Mouse (Mus musculus): ENCODE data around the gene Itpr2. TPM values are rescaled to one million over a fixed set of nuclear protein-coding genes. Genes with fewer than 3 reads are reported as not detected.
A peak's percentile ranks its signal among the peaks of the same experiment; 100 is the strongest.

Itpr2 gene
- polyA plus RNA-seq, 1 experiment: 3.6 TPM

GRCm38 (mm10) chr6:146434217-146434616, 67.8 kb downstream of the Itpr2 start:
- no peaks in the 10 kb centered on the region for H3K27me3 ChIP-seq (ENCODE audit: control insufficient read depth, insufficient read depth, low read length, poor library complexity, severe bottlenecking)
- TF ChIP-seq EP300 (IDR thresholded peaks at IDR 0.05; ENCODE audit: insufficient read depth, low read depth, low read length) (no peak), POLR2A (IDR thresholded peaks at IDR 0.05; ENCODE audit: insufficient read depth, low read length) (no peak), CTCF (IDR thresholded peaks at IDR 0.05; ENCODE audit: low read depth, low read length) (no peak)

GRCm38 (mm10) chr6:146432218-146432865, 69.7 kb downstream of the Itpr2 start:
- Histone ChIP-seq H3K36me3 (ENCODE audit: control insufficient read depth, insufficient read depth, low read length, poor library complexity, severe bottlenecking) (no peaks in the 10 kb centered on the region), H3K9ac (ENCODE audit: low read depth, poor library complexity, severe bottlenecking) (no peak overlapping the region), H3K27me3 (ENCODE audit: control insufficient read depth, insufficient read depth, low read length, poor library complexity, severe bottlenecking) (no peaks in the 10 kb centered on the region), H3K4me1 (ENCODE audit: control insufficient read depth, insufficient read depth, low read length) (no peaks in the 10 kb centered on the region), H3K4me3 (ENCODE audit: low read depth, low read length) (no peak overlapping the region), H3K27ac (ENCODE audit: insufficient read depth, low read length) (no peak overlapping the region), H3K9me3 (replicated peaks; ENCODE audit: control insufficient read depth, insufficient read depth, low read length, poor library complexity, severe bottlenecking) (no peaks in the 10 kb centered on the region)
- no peak for TF ChIP-seq POLR2A (IDR thresholded peaks at IDR 0.05; ENCODE audit: insufficient read depth, low read length)

More at GRCm38 (mm10) chr6:146434217-146434616, 67.8 kb downstream of the Itpr2 start:
- Histone ChIP-seq H3K4me1 (ENCODE audit: control insufficient read depth, insufficient read depth, low read length) (no peaks in the 10 kb centered on the region), H3K4me3 (ENCODE audit: low read depth, low read length) (no peak overlapping the region), H3K9me3 (replicated peaks; ENCODE audit: control insufficient read depth, insufficient read depth, low read length, poor library complexity, severe bottlenecking) (no peaks in the 10 kb centered on the region), H3K27ac (ENCODE audit: insufficient read depth, low read length) (no peak overlapping the region), H3K36me3 (ENCODE audit: control insufficient read depth, insufficient read depth, low read length, poor library complexity, severe bottlenecking) (no peaks in the 10 kb centered on the region), H3K9ac (ENCODE audit: low read depth, poor library complexity, severe bottlenecking) (no peak overlapping the region)

GRCm38 (mm10) chr6:146431777-146432176, 70.2 kb downstream of the Itpr2 start:
- H3K4me3 ChIP-seq (ENCODE audit: low read depth, low read length): no peak overlapping the region
- H3K27me3 ChIP-seq (ENCODE audit: control insufficient read depth, insufficient read depth, low read length, poor library complexity, severe bottlenecking): no peaks in the 10 kb centered on the region
- no peak overlapping the region for H3K9ac ChIP-seq (ENCODE audit: low read depth, poor library complexity, severe bottlenecking)
- H3K27ac ChIP-seq (ENCODE audit: insufficient read depth, low read length): no peak overlapping the region
- H3K4me1 ChIP-seq (ENCODE audit: control insufficient read depth, insufficient read depth, low read length): no peaks in the 10 kb centered on the region
- no peaks in the 10 kb centered on the region for H3K9me3 ChIP-seq (replicated peaks; ENCODE audit: control insufficient read depth, insufficient read depth, low read length, poor library complexity, severe bottlenecking)
- H3K36me3 ChIP-seq (ENCODE audit: control insufficient read depth, insufficient read depth, low read length, poor library complexity, severe bottlenecking): no peaks in the 10 kb centered on the region
- TF ChIP-seq EP300 (IDR thresholded peaks at IDR 0.05; ENCODE audit: insufficient read depth, low read depth, low read length) (no peak), POLR2A (IDR thresholded peaks at IDR 0.05; ENCODE audit: insufficient read depth, low read length) (no peak), CTCF (IDR thresholded peaks at IDR 0.05; ENCODE audit: low read depth, low read length) (no peak)

GRCm38 (mm10) chr6:146429694-146430380, 72.2 kb downstream of the Itpr2 start:
- H3K4me1 ChIP-seq (ENCODE audit: control insufficient read depth, insufficient read depth, low read length): no peaks in the 10 kb centered on the region
- no peaks in the 10 kb centered on the region for H3K36me3 ChIP-seq (ENCODE audit: control insufficient read depth, insufficient read depth, low read length, poor library complexity, severe bottlenecking)
- H3K9ac ChIP-seq (ENCODE audit: low read depth, poor library complexity, severe bottlenecking): no peak overlapping the region
- no peaks in the 10 kb centered on the region for H3K27me3 ChIP-seq (ENCODE audit: control insufficient read depth, insufficient read depth, low read length, poor library complexity, severe bottlenecking)
- TF ChIP-seq CTCF (IDR thresholded peaks at IDR 0.05; ENCODE audit: low read depth, low read length) (peak; percentile 72), EP300 (IDR thresholded peaks at IDR 0.05; ENCODE audit: insufficient read depth, low read depth, low read length) (no peak)
- no peak overlapping the region for H3K27ac ChIP-seq (ENCODE audit: insufficient read depth, low read length)
- no peak overlapping the region for H3K4me3 ChIP-seq (ENCODE audit: low read depth, low read length)
- no peaks in the 10 kb centered on the region for H3K9me3 ChIP-seq (replicated peaks; ENCODE audit: control insufficient read depth, insufficient read depth, low read length, poor library complexity, severe bottlenecking)

- H3K4me1 ChIP-seq (ENCODE audit: control insufficient read depth, insufficient read depth, low read length): no peaks in the 10 kb centered on the region
- TF ChIP-seq POLR2A (IDR thresholded peaks at IDR 0.05; ENCODE audit: insufficient read depth, low read length): no peak
- TF ChIP-seq CTCF (IDR thresholded peaks at IDR 0.05; ENCODE audit: low read depth, low read length): no peak
- TF ChIP-seq EP300 (IDR thresholded peaks at IDR 0.05; ENCODE audit: insufficient read depth, low read depth, low read length): no peak
- no peaks in the 10 kb centered on the region for H3K9me3 ChIP-seq (replicated peaks; ENCODE audit: control insufficient read depth, insufficient read depth, low read length, poor library complexity, severe bottlenecking)
- no peaks in the 10 kb centered on the region for H3K27me3 ChIP-seq (ENCODE audit: control insufficient read depth, insufficient read depth, low read length, poor library complexity, severe bottlenecking)
- H3K9ac ChIP-seq (ENCODE audit: low read depth, poor library complexity, severe bottlenecking): no peak overlapping the region
- no peak overlapping the region for H3K4me3 ChIP-seq (ENCODE audit: low read depth, low read length)
- no peaks in the 10 kb centered on the region for H3K36me3 ChIP-seq (ENCODE audit: control insufficient read depth, insufficient read depth, low read length, poor library complexity, severe bottlenecking)
- no peak overlapping the region for H3K27ac ChIP-seq (ENCODE audit: insufficient read depth, low read length)
Measured at GRCm38 (mm10) chr6:146424778-146425177, 77.2 kb downstream of the Itpr2 start.

GRCm38 (mm10) chr6:146424326-146424725, 77.7 kb downstream of the Itpr2 start:
- H3K27me3 ChIP-seq (ENCODE audit: control insufficient read depth, insufficient read depth, low read length, poor library complexity, severe bottlenecking): no peaks in the 10 kb centered on the region
- no peaks in the 10 kb centered on the region; the same call in 1 of the 2 replicates for H3K9me3 ChIP-seq (replicated peaks; ENCODE audit: control insufficient read depth, insufficient read depth, low read length, poor library complexity, severe bottlenecking)
- no peaks in the 10 kb centered on the region for H3K4me1 ChIP-seq (ENCODE audit: control insufficient read depth, insufficient read depth, low read length)
- H3K9ac ChIP-seq (ENCODE audit: low read depth, poor library complexity, severe bottlenecking): no peak overlapping the region
- no peak overlapping the region for H3K4me3 ChIP-seq (ENCODE audit: low read depth, low read length)
- TF ChIP-seq CTCF (IDR thresholded peaks at IDR 0.05; ENCODE audit: low read depth, low read length) (no peak), EP300 (IDR thresholded peaks at IDR 0.05; ENCODE audit: insufficient read depth, low read depth, low read length) (no peak), POLR2A (IDR thresholded peaks at IDR 0.05; ENCODE audit: insufficient read depth, low read length) (no peak)
- H3K36me3 ChIP-seq (ENCODE audit: control insufficient read depth, insufficient read depth, low read length, poor library complexity, severe bottlenecking): no peaks in the 10 kb centered on the region
- H3K27ac ChIP-seq (ENCODE audit: insufficient read depth, low read length): no peak overlapping the region
